Mouse (Mus musculus) frontal cortex, adult (tissue): ENCODE measurements at regions not wholly inside any gene's neighbourhood (a gene's known extent, or its start where the extent isn't known, plus 50 kb on each side); places are given as distances from the start of the nearest gene placed in this dataset.

ENCODE experiments used
- ATAC-seq: cut with Nextera tagmentation; 2 replicates; pipeline ENCODE4 v1.9.2; 2017; ENCODE audit warnings: mild to moderate bottlenecking, moderate library complexity, mixed read lengths; ENCODE audit not compliant: low TSS enrichment

- ATAC-seq: no peak
Measured at GRCm38 (mm10) chr1:39047316-39047715, 61.9 kb downstream of the Pdcl3 start.

- ATAC-seq: no peak
Measured at GRCm38 (mm10) chr1:39057304-39057703, 71.9 kb downstream of the Pdcl3 start.

DNA sequence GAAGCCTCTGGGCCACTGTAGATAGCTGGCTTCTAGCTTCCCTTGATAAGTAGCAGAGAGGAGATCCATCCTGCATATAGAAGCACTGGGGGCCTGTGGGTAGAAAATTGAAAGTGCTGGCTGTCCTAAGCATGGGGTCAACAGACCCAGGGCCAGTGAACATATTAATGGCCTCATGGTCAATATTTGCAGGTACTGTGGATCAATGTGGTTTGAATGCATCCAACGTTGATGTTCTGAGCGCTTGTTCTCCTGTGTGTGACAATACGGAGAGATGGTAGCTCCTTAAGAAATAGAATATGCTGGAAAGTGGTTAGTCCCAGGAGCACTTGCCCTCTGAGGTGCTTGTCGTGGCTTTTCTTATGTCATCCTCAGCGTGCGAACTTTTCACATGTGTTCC, 77.1 kb downstream of the Pdcl3 start:
- no peak for ATAC-seq

GRCm38 (mm10) chr1:39063666-39064385, 78.4 kb downstream of the Pdcl3 start:
- peak; percentile 79 for ATAC-seq

DNA sequence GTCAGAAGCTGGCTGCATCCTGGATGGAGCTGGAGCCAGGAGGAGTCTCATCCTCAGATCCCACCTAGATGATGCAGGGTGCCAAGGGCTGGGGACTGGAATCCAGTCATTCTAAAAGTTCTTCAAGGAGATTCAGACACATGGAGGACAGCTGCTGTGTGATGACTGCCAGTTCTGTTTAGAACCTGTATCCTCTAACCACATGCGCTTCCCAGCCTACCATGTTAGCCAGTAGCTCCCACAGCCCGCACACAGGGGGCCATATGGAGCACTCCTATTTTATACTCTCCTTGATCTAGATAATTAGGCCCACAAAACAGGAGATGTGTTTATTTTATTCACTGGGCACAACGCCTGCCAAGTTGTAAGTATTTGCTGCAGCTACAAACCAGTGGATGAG, 79.4 kb downstream of the Pdcl3 start:
- ATAC-seq: peak; percentile 60

- no peak for ATAC-seq
Measured at GRCm38 (mm10) chr1:39067901-39068300, 82.5 kb downstream of the Pdcl3 start.

GRCm38 (mm10) chr1:39069086-39069655, 83.8 kb downstream of the Pdcl3 start:
- ATAC-seq: 0 out of 2 replicates have a peak, but pooled peaks have one; percentile 13

DNA sequence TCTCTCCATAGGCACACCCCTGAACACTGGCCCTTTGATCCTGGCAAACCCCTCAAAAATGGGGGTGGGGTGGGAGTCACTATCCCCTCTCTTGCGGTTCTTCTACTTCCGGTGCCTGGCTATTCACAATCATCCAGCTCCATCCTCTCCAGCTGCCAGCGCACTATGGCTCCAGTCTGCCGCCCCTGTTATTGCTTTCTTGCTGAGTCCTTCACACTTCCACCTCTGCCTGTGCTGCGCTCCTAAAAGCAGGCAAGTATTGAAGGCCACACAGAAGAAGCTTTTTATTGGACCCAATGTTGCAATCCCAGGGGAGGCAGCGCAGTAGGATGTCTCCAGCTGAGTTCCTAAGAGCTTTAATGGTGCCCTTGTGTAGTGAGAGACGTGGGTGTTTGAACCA, 84.3 kb downstream of the Pdcl3 start:
- ATAC-seq: peak; percentile 66; the same call in 1 of the 2 replicates

- no peak for ATAC-seq
Measured at GRCm38 (mm10) chr1:39075966-39076365, 90.6 kb downstream of the Pdcl3 start.

DNA sequence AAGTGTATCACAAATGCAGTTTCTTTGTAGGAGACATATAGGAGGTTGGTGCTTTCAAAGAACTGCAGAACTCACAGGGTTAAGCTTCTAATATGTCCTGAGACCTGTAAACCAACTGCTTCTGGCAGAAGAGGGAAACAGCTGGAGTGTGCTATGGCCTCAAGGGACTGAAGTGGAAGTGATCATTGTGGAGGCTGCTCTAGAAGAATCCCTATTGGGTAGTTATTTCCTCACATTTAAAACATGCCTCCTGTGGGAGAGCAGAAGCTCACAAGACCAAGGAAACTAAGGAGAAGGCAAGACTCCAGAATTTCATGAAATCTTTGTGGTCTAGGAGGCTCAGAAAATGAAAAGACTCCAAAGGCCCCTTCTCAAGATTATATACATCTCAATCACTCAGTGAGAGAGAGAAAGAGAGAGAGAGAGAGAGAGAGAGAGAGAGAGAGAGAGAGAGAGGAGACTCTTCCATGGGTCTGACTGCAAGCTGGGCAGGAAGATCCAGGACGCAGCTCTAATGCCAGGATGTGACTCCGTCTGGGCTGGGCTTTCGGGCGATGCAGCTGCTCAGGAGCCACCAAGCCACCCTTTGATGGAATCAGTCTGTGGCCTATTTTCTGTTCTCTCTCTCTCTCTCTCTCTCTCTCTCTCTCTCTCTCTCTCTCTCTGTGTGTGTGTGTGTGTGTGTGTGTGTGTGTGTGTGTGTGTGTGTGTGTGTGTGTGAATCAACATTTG, 93.3 kb downstream of the Pdcl3 start:
- no peak for ATAC-seq

GRCm38 (mm10) chr1:39083911-39084826, 98.8 kb downstream of the Pdcl3 start:
- peak; percentile 53 for ATAC-seq

DNA sequence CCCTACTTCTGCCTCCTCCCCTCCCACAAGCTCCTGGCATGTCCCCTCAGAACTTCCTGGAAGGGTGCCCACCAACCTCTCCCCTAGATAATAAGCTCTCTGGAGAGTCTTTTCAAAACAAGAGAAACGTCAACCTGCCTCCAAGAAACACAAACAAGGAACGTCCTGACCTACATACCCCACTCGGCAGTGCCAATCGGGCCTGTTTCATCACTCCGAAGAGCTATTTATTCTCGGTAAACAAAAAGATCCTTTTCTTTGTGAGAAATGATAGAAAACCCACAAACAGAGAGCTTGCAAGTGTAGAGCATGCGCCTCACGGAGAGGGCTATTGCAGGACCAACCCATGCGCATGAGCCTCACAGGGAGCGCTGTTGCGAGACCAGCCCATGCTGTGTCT, 100.9 kb downstream of the Pdcl3 start:
- peak; percentile 54 for ATAC-seq

DNA sequence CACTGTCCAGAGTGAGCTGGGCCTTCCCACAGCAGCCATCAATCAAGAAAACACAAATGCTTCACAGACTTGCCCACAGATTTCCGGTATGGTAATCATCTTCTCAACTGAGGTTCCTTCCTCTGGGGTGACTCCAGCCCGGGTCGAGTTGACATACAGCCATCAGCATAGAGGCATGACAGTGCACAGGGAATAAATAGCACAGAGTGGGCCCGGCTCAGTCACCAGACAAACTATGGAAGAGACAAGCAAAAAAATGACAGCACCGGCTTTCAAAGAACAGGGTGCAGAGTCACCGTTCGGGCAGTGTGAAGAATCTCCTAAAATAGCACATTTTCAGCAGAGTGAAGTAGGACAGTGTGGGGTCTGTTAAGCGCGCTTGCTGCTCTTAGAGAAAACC, 103.7 kb upstream of the Npas2 start:
- ATAC-seq: peak; percentile 51

DNA sequence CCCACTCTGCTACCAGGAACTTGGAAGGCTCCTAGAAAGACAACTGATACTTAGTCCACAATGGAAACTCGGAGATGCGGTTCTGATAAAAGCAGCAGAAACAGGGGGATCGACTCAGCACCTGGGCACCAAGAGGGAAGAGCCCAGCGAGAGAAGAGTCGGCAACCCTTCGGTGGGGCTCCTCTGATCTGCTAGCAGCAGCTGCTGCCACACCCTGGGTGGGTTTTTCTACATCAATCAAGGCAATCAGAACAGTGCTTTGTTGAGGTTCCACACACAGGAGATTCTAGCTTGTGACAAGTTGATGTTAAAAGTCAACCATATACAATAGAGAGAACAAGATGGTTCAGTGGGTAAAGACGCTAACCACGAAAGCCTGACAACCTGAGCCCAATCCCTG, 102.4 kb upstream of the Npas2 start:
- ATAC-seq: no peak

GRCm38 (mm10) chr1:39091638-39092037, 101.9 kb upstream of the Npas2 start:
- ATAC-seq: no peak

DNA sequence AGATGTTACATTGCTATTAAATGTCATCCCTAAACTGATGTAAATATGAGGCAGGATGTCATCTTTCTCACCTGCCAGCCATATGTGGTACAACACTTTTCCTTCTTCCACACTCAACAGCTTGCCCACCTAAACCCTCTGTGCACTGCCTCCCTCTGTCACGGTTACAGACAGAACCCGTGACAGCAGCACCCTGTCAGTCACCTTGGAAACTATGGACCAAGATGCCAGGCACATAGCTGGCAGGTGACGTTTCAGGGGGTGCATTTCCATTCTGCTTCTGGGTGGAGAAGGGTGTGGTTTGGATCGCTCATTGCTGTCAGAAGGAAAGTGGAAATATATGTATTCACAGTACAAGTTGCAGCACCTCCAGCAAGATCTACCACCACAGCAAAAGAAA, 100.2 kb upstream of the Npas2 start:
- 0 out of 2 replicates have a peak, but pooled peaks have one; percentile 2 for ATAC-seq

DNA sequence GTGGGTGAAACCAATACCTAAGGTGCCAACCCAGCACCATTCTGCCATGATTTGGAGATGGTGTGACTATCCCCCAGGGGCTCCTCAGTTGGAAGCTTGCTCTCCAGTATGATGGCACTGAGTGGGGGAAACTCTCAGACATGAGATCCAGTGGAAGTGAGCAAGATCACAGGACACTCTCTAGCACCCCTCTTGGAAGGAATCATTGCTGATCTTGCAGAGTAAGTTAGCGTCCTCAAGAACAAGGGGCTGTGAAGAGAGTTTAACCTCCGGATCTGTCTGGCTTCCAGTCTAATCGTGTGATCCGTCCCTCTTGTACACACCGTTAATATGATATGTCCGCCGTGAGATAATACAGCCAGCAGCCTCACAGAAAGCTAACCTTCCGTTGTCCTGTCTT, 99.5 kb upstream of the Npas2 start:
- no peak for ATAC-seq

- no peak for ATAC-seq
Measured at GRCm38 (mm10) chr1:39095901-39096300, 97.6 kb upstream of the Npas2 start.

GRCm38 (mm10) chr1:39096726-39097125, 96.8 kb upstream of the Npas2 start:
- no peak for ATAC-seq

DNA sequence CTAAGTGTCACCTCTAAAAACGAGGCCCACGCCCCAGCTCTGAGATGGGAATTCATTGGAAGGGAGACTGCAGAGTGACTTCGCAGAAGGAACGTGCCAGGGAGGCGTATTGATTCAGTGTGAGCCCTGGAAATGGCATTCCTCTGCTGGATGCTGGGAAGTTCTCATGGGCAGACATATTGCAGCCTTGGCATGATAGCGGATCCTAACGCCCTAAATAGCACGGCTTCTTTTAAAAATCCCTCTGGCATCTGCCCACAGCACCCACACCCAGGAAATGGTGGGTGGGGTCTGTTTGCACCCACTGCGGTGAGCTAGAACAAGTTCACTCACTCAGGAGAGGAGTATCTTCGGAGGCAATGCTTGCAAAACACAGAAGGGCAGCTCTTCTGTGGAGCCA, 96.0 kb upstream of the Npas2 start:
- ATAC-seq: peak; percentile 64

DNA sequence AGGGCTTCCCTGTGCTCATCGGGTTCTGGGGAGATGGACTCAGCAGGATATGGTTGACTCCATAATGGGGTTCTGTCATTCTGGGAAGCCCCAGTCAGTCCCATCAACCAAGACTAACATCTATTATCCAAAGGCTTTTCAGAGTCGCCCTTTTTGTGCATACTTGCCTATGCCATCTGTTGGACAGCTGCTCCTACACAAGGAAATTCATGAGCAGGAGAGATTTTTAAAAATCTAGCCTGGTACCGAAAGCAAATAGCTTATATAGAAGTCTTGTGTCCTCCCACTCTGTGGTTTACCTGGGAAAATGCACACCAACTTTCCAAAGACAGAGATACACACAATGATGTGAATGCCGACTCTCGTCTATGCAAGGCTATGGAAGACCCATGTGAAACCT, 95.4 kb upstream of the Npas2 start:
- no peak for ATAC-seq

GRCm38 (mm10) chr1:39099246-39099645, 94.3 kb upstream of the Npas2 start:
- peak; percentile 34; the same call in 1 of the 2 replicates for ATAC-seq
